Comparison of ENCODE assay signal across 15 mouse cellular contexts in the genomic region with DNA sequence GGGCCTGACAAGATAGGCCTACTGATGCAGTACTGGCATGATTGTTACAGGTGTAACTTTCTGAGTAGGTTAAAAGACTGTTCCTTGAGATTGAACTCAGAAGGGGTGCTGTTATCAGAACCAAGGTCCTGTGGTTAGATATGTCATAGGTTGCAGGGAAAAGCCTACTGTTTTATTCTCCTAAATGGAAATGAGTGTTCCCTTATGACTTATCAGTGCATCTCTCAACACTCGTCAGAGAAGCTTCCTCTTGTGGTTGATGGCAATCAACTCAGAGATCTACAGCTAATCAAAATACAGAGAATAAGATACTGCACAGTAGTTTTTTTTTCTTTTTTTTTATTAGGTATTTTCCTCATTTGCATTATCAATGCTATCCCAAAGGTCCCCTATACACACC. TPM values are rescaled to one million over a fixed set of nuclear protein-coding genes. Genes with fewer than 3 reads are reported as not detected.
"Had no signal": no experiment of that assay in that cellular context is flagged by ENCODE, and none has a peak within 500 bp of the region (broad histone marks: within the 10 kb centered on the region; RNA-seq: fewer than 3 reads in every experiment).

No protein-coding gene starts in this region.

- DNase-seq: kidney, adult 9 months; kidney, postnatal 14 days; kidney, postnatal 4 days; liver, embryonic 13.5 days; lung, adult 2 months; lung, postnatal 14 days; retina, postnatal 1 day; right cerebral cortex, postnatal 25 days; spleen, adult 18-20 months; thymus, postnatal 36 days had no signal

- ATAC-seq: midbrain, embryonic 15.5 days had no signal

RNA-seq across cellular contexts. Expression of a gene that starts 19.2 kb away (rescaled TPM):
- polyA plus RNA-seq: kidney, embryonic 16.5 days; limb, embryonic 10.5 days; macrophage; neural tube, embryonic 13.5 days had no signal
